Mouse (Mus musculus): ENCODE results near the gene Poldip3. TPM values are rescaled to one million over a fixed set of nuclear protein-coding genes. Genes with fewer than 3 reads are reported as not detected.

The Poldip3 gene
- polyA plus RNA-seq, 1 experiment from 2014 or later: 88.6 TPM

GRCm38 (mm10) chr15:83086636-83087328 lies 62.4 kb downstream of the Poldip3 start:
- no peaks in the 10 kb centered on the region for H3K36me3 ChIP-seq (ENCODE audit: insufficient read depth, low read length)
- 86% methylated on average over 13 of the region's 13 CpGs for WGBS

GRCm38 (mm10) chr15:83085901-83086300 lies 63.3 kb downstream of the Poldip3 start:
- H3K27me3 ChIP-seq (ENCODE audit: insufficient read depth, low read length): no peaks in the 10 kb centered on the region

More at GRCm38 (mm10) chr15:83086636-83087328, 62.4 kb downstream of the Poldip3 start:
- H3K9me3 ChIP-seq (replicated peaks; ENCODE audit: low read length): no peaks in the 10 kb centered on the region
- H3K4me3 ChIP-seq (replicated peaks; ENCODE audit: low read depth, low read length): no peak overlapping the region
- ATAC-seq (replicated peaks; ENCODE audit: low FRiP score, low read depth) (no peak), DNase-seq (ENCODE audit: low spot score) (no peak)
- TF ChIP-seq CTCF (IDR thresholded peaks at IDR 0.05; ENCODE audit: low read depth): no peak
- no peaks in the 10 kb centered on the region for H3K27me3 ChIP-seq (ENCODE audit: insufficient read depth, low read length)
- H3K27ac ChIP-seq: no peak overlapping the region
- no peak overlapping the region for H3K9ac ChIP-seq (ENCODE audit: low read depth, low read length)
- no peaks in the 10 kb centered on the region for H3K4me1 ChIP-seq (replicated peaks; ENCODE audit: insufficient read depth, low read length)
- H3K4me2 ChIP-seq (ENCODE audit: low read length): no peak overlapping the region

GRCm38 (mm10) chr15:83084022-83084640 lies 65.1 kb downstream of the Poldip3 start:
- H3K36me3 ChIP-seq (ENCODE audit: insufficient read depth, low read length): no peaks in the 10 kb centered on the region
- peak; percentile 48 for DNase-seq (ENCODE audit: low spot score)
- H3K9ac ChIP-seq (ENCODE audit: low read depth, low read length): no peak overlapping the region
- H3K27ac ChIP-seq: no peak overlapping the region
- no peak for ATAC-seq (replicated peaks; ENCODE audit: low FRiP score, low read depth)
- no peaks in the 10 kb centered on the region for H3K4me1 ChIP-seq (replicated peaks; ENCODE audit: insufficient read depth, low read length)
- WGBS: 54% methylated on average over 13 of the region's 13 CpGs
- no peaks in the 10 kb centered on the region for H3K9me3 ChIP-seq (replicated peaks; ENCODE audit: low read length)
- no peak overlapping the region for H3K4me2 ChIP-seq (ENCODE audit: low read length)
- no peaks in the 10 kb centered on the region for H3K27me3 ChIP-seq (ENCODE audit: insufficient read depth, low read length)
- no peak overlapping the region for H3K4me3 ChIP-seq (replicated peaks; ENCODE audit: low read depth, low read length)
- no peak for TF ChIP-seq CTCF (IDR thresholded peaks at IDR 0.05; ENCODE audit: low read depth)

More at GRCm38 (mm10) chr15:83085901-83086300, 63.3 kb downstream of the Poldip3 start:
- DNase-seq (ENCODE audit: low spot score) (peak; percentile 36), ATAC-seq (replicated peaks; ENCODE audit: low FRiP score, low read depth) (0 out of 2 replicates have a peak, but pooled peaks have one; percentile 29)
- no peak overlapping the region for H3K9ac ChIP-seq (ENCODE audit: low read depth, low read length)
- no peak overlapping the region for H3K4me3 ChIP-seq (replicated peaks; ENCODE audit: low read depth, low read length)
- H3K4me2 ChIP-seq (ENCODE audit: low read length): no peak overlapping the region
- TF ChIP-seq CTCF (IDR thresholded peaks at IDR 0.05; ENCODE audit: low read depth): peak; percentile 68
- WGBS: 32% methylated on average over 7 of the region's 7 CpGs
- no peaks in the 10 kb centered on the region for H3K4me1 ChIP-seq (replicated peaks; ENCODE audit: insufficient read depth, low read length)
- no peaks in the 10 kb centered on the region for H3K9me3 ChIP-seq (replicated peaks; ENCODE audit: low read length)
- no peaks in the 10 kb centered on the region for H3K36me3 ChIP-seq (ENCODE audit: insufficient read depth, low read length)
- H3K27ac ChIP-seq: no peak overlapping the region

GRCm38 (mm10) chr15:83083530-83083929 lies 65.7 kb downstream of the Poldip3 start:
- Histone ChIP-seq H3K27me3 (ENCODE audit: insufficient read depth, low read length) (no peaks in the 10 kb centered on the region), H3K9ac (ENCODE audit: low read depth, low read length) (no peak overlapping the region), H3K4me1 (replicated peaks; ENCODE audit: insufficient read depth, low read length) (no peaks in the 10 kb centered on the region), H3K36me3 (ENCODE audit: insufficient read depth, low read length) (no peaks in the 10 kb centered on the region), H3K27ac (no peak overlapping the region), H3K4me3 (replicated peaks; ENCODE audit: low read depth, low read length) (no peak overlapping the region), H3K4me2 (ENCODE audit: low read length) (no peak overlapping the region), H3K9me3 (replicated peaks; ENCODE audit: low read length) (no peaks in the 10 kb centered on the region)
- no peak for TF ChIP-seq CTCF (IDR thresholded peaks at IDR 0.05; ENCODE audit: low read depth)
- ATAC-seq (replicated peaks; ENCODE audit: low FRiP score, low read depth): 0 out of 2 replicates have a peak, but pooled peaks have one; percentile 25
- no peak for DNase-seq (ENCODE audit: low spot score)
- WGBS: 73% methylated on average over 5 of the region's 5 CpGs

Other genes starting within 250 kb of the Poldip3 start
- 5.6 and 5.8 TPM in 2 replicates for gene Tcf20, start 161.5 kb downstream of the Poldip3 start, polyA plus RNA-seq (2015; fragmentation: Nextera tagmentation; extraction: Ambion mirVana)
- 2.2 and 2.3 TPM in 2 replicates for gene Nfam1, start 116.1 kb downstream of the Poldip3 start, polyA plus RNA-seq (2015; fragmentation: Nextera tagmentation; extraction: Ambion mirVana)
- 76.5 and 83.5 TPM in 2 replicates for gene Serhl, start 59.9 kb downstream of the Poldip3 start, polyA plus RNA-seq (2015; fragmentation: Nextera tagmentation; extraction: Ambion mirVana)
- gene Rrp7a, start 26.6 kb downstream of the Poldip3 start, polyA plus RNA-seq (2015; fragmentation: Nextera tagmentation; extraction: Ambion mirVana): 52.9 and 56.2 TPM in 2 replicates
- 90.9 and 104 TPM in 2 replicates for gene Cyb5r3, start 23.2 kb upstream of the Poldip3 start, polyA plus RNA-seq (2015; fragmentation: Nextera tagmentation; extraction: Ambion mirVana)
- gene A4galt, start 102.4 kb upstream of the Poldip3 start, polyA plus RNA-seq (2015; fragmentation: Nextera tagmentation; extraction: Ambion mirVana): 26.5 and 27.2 TPM in 2 replicates
- gene Arfgap3, start 200.9 kb upstream of the Poldip3 start, polyA plus RNA-seq (2015; fragmentation: Nextera tagmentation; extraction: Ambion mirVana): 36.2 and 40.9 TPM in 2 replicates

Measured in kidney, postnatal 0 days (tissue).